Mouse (Mus musculus) intestine, postnatal 0 days (tissue): Measurements from ENCODE around the gene Hcn4. TPM values are rescaled to one million over a fixed set of nuclear protein-coding genes. Genes with fewer than 3 reads are reported as not detected.
A peak's percentile ranks its signal among the peaks of the same experiment; 100 is the strongest.

Experiments used
- ATAC-seq: fragments of 200-750 bp; cut with Nextera tagmentation; 2 replicates; pipeline ENCODE4 v1.8.0; 2017; ENCODE audit warnings: mild to moderate bottlenecking, moderate TSS enrichment, moderate library complexity
- H3K27ac ChIP-seq: fragments of 300-500 bp; sonication (generic); 2 replicates; pipeline ENCODE4 v1.5.1; 2014; ENCODE audit warnings: mild to moderate bottlenecking, low read depth, low read length, moderate library complexity
- H3K27me3 ChIP-seq: fragments of 300-500 bp; sonication (generic); replicated peaks from 2 replicates; pipeline ENCODE4 v1.6.1; 2014; ENCODE audit warnings: low read length, mixed read lengths; ENCODE audit not compliant: control insufficient read depth, insufficient read depth
- H3K36me3 ChIP-seq: fragments of 300-500 bp; sonication (generic); 2 replicates; pipeline ENCODE4 v1.6.1; 2014; ENCODE audit warnings: mild to moderate bottlenecking, moderate library complexity; ENCODE audit not compliant: control insufficient read depth, insufficient read depth
- H3K4me1 ChIP-seq: fragments of 300-500 bp; sonication (generic); replicated peaks from 2 replicates; pipeline ENCODE4 v1.6.1; 2014; ENCODE audit warnings: antibody characterized with exemption, low read length, mixed read lengths; ENCODE audit not compliant: control insufficient read depth, insufficient read depth
- H3K4me2 ChIP-seq: fragments of 300-500 bp; sonication (generic); replicated peaks from 2 replicates; pipeline ENCODE4 v1.6.1; 2014; ENCODE audit warnings: low read depth, mild to moderate bottlenecking, moderate library complexity
- H3K4me3 ChIP-seq: fragments of 300-500 bp; sonication (generic); 2 replicates; pipeline ENCODE4 v1.5.1; 2014; ENCODE audit warnings: low read depth, low read length
- H3K9ac ChIP-seq: fragments of 300-500 bp; sonication (generic); 2 replicates; pipeline ENCODE4 v1.6.1; 2014; ENCODE audit warnings: mild to moderate bottlenecking, low read depth, low read length
- H3K9me3 ChIP-seq: fragments of 300-500 bp; sonication (generic); 2 replicates; pipeline ENCODE4 v1.6.1; 2016; ENCODE audit warnings: mixed run types; ENCODE audit not compliant: control insufficient read depth
- CTCF ChIP-seq: sonication (generic); IDR thresholded peaks from 2 replicates; pipeline ENCODE4 v1.5.1; 2016; ENCODE audit warnings: low read depth, mild to moderate bottlenecking, control low read depth, antibody characterized with exemption, moderate library complexity
- WGBS: fragments of 180-500 bp; shearing (Covaris S2); extraction: QIAGEN DNeasy Blood & Tissue Kit; methylation state at CpG from one replicate; pipeline ENCODE4 v1.1.7; 2014; 5-methylcytosine and 5-hydroxymethylcytosine counted together
- polyA plus RNA-seq: library from polyadenylated mRNA; unstranded; fragments of >200 nt; fragmentation: Nextera tagmentation; extraction: Ambion mirVana; gene quantifications from 2 replicates; pipeline ENCODE4 v1.2.1, GENCODE M21; 2015

Hcn4 gene
- polyA plus RNA-seq, 1 experiment from 2014 or later = 0.27 TPM

DNA sequence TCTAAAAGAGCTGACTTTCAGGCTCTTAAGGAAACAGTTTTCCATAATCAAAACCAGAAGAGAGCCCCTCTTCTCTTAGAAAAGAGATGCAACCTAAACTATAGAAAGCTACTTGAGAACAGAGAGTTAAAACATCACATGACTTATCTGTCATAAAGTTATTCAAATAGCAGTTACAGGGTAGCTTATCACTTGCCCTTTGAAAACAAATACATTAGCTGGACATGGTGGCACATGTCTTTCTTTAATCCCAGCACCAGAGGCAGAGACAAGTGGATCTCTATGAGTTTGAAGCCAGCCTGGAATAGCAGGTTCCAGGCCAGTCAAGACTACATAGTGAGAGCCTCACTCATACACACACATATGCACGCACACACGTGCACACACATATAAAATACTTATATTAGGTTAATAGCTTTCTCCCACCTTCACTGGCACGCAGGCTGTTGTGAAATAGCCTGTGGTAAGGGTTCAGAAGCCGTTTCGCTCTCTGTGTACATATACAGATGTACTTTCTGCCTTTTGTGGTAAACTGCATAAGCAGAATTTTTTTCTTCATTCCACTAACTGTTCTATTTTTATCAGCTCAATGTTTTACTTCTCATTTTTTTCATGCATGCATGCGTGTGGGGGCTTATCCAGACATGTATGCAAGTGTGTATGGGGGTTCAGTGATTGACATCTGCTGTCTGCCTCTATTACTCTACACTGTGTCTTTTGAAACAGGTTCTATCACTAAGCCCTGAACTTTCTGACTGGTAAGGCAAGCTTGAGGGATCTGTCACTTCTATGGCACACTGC lies 68.8 kb downstream of the Hcn4 start:
- ATAC-seq = 0 out of 2 replicates have a peak, but pooled peaks have one; percentile 31
- H3K4me3 ChIP-seq = no peak overlapping the region
- no peaks in the 10 kb centered on the region for H3K27me3 ChIP-seq
- H3K27ac ChIP-seq = 0 out of 2 replicates have a peak overlapping the region, but pooled peaks have one; percentile 21
- 50% methylated on average over 6 of the region's 6 CpGs for WGBS
- no peaks in the 10 kb centered on the region; the same call in 1 of the 2 replicates for H3K4me1 ChIP-seq
- no peaks in the 10 kb centered on the region for H3K9me3 ChIP-seq
- no peak for TF ChIP-seq CTCF
- H3K36me3 ChIP-seq = peaks cover 32% of the 10 kb centered on the region
- no peak overlapping the region for H3K4me2 ChIP-seq
- H3K9ac ChIP-seq = no peak overlapping the region

DNA sequence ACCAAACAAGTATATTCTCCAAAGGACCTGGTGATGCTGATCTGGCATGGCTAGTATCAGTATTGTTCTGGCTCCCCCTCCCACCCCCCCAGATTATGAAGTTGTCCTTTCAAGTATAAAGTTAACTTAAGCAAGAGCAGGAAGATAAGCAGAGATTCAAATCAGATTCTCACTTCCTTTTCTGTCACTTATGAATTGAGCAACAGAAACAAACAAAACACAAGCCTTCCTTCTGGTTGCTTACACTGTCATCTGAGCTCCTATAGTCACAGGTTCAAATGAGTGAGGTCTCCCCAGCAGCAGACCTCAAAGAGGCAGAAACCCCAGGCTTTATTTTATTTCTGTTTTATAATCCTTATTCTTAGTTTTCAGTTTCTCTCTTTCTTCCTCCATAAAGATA lies 76.4 kb downstream of the Hcn4 start:
- ATAC-seq = no peak
- peaks cover 7% of the 10 kb centered on the region; the same call in 1 of the 2 replicates for H3K36me3 ChIP-seq
- no peak for TF ChIP-seq CTCF
- no peaks in the 10 kb centered on the region for H3K9me3 ChIP-seq
- H3K9ac ChIP-seq = no peak overlapping the region
- no peak overlapping the region for H3K4me2 ChIP-seq
- H3K4me1 ChIP-seq = 0 out of 2 replicates have a peak, but pooled peaks cover 2% of the 10 kb centered on the region
- no peak overlapping the region for H3K4me3 ChIP-seq
- no peak overlapping the region for H3K27ac ChIP-seq
- no peaks in the 10 kb centered on the region for H3K27me3 ChIP-seq

DNA sequence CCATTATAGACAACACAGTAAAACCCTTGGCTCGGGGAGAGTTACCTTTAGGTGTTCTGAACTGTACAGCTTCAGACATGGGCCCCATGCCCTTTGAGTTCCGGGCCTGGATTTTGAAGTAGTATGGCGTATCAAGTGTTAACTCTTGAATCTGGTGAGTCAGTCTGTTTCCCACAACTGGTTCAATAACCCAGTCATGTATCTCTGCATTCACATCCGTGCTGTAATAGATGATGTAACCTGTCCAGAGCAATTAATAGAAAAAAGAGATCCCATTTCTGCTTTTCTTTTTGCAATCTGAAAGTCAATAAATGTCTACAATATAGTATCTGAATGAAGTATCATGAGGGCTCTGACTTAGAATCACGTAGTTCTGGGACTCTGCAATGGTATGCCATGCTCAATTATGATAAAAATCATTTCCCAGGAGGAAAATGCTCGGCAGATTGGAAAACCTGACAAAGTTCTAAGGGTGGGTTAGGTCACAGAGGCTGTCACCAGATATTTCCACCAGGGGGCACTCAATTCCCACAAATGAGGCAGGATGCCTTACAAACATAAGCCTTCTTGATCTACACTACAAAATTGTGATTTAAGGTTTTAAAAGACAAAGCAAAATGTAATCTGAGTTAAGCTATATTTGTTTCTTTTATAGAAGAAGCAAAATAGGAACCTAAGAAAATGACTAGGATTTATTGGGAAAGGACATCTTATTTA lies 79.8 kb downstream of the Hcn4 start:
- Histone ChIP-seq H3K9ac (no peak overlapping the region), H3K27me3 (no peaks in the 10 kb centered on the region), H3K27ac (no peak overlapping the region), H3K4me1 (0 out of 2 replicates have a peak, but pooled peaks cover 2% of the 10 kb centered on the region), H3K4me3 (no peak overlapping the region), H3K36me3 (peaks cover 16% of the 10 kb centered on the region), H3K9me3 (no peaks in the 10 kb centered on the region), H3K4me2 (no peak overlapping the region)
- WGBS = 56% methylated on average over 6 of the region's 6 CpGs
- ATAC-seq = peak; percentile 43; the same call in 1 of the 2 replicates
- TF ChIP-seq CTCF = peak; percentile 79

Other genes starting within 250 kb of the Hcn4 start
- 145 and 153 TPM in 2 replicates for gene Nptn, start 241.2 kb upstream of the Hcn4 start, polyA plus RNA-seq
- 1.9 and 2.1 TPM in 2 replicates for gene Rec114, start 79.4 kb upstream of the Hcn4 start, polyA plus RNA-seq
- 8.3 and 8.6 TPM in 2 replicates for gene Neo1, start 213.0 kb downstream of the Hcn4 start, polyA plus RNA-seq